20 mouse cellular contexts compared by ENCODE assay signal in the genomic region with DNA sequence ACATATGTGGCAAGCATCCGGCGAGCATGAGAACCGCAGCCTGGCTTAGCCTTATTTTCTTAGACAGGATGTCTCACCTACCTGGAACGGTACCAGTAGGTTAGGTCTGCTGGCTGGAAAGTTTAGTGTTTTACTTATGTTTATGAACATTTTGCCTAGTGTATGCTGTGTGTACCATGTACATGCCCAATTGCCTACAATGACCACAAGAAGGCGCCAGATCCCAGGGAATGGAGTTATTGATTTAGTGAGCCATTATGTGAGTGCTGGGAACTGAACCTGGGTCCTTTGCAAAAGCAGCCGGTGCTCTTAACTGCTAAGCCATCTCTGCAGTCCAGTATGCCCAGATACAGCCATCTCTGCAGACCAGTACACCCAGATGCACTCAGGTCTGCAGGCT. TPM values are rescaled to one million over a fixed set of nuclear protein-coding genes. Genes with fewer than 3 reads are reported as not detected.
DNase-seq lines count a peak whose midpoint lies in the region; ATAC-seq and TF ChIP-seq lines count a peak whose summit lies in the region.
"Had no signal": no experiment of that assay in that cellular context is flagged by ENCODE, and none has a peak within 500 bp of the region (broad histone marks: within the 10 kb centered on the region; RNA-seq: fewer than 3 reads in every experiment).

No protein-coding gene starts in this region.

- no peak overlapping the region for H3K4me2 ChIP-seq in CH12.LX (ENCODE audit: insufficient read depth, low read depth, poor library complexity, severe bottlenecking)
- H3K4me2 ChIP-seq: forebrain, embryonic 12.5 days; heart, embryonic 12.5 days; hindbrain, embryonic 12.5 days; limb, embryonic 12.5 days; liver, embryonic 13.5 days; midbrain, embryonic 12.5 days had no signal

- no peak overlapping the region for H3K4me3 ChIP-seq in layer of hippocampus, adult 2 months
- H3K4me3 ChIP-seq in CH12.LX (replicated peaks in 1 of 3; ENCODE audit: low read depth in 2 of 3, low read length in 2 of 3, poor library complexity in 1 of 3), result no peak overlapping the region
- H3K4me3 ChIP-seq: forebrain, embryonic 12.5 days; heart, embryonic 12.5 days; hindbrain, embryonic 12.5 days; limb, embryonic 12.5 days; liver, embryonic 13.5 days; midbrain, embryonic 12.5 days had no signal

- dilution Hi-C loops in CH12.LX (cut with MboI; ENCODE audit: extremely low pct_ligation_motif_present, extremely low pct_unique_long_range_greater_than_20kb, low sequenced_read_pairs), result no loop called here

- DNase-seq in CD4-positive, CD25-positive, alpha-beta regulatory T cell, adult 2 months (ENCODE audit: low read depth, low spot score), result peak; percentile 24
- no peak for DNase-seq in layer of hippocampus, adult 2 months (ENCODE audit: low spot score in 2 of 2)
- no peak for DNase-seq in layer of hippocampus, postnatal 10 days (ENCODE audit: low spot score in 2 of 2)
- DNase-seq in CH12.LX (ENCODE audit: extremely low read depth) (no peak), ZHBTc4 (ENCODE audit: low read depth, low spot score) (peak; percentile 48)
- no peak for DNase-seq in spleen, postnatal 36 days (ENCODE audit: low spot score in 2 of 2)
- DNase-seq in adrenal gland, postnatal 36 days, result no peak
- DNase-seq: adrenal gland, postnatal 25 days; cerebellum, adult 9-10 months; kidney, adult 2 months; kidney, postnatal 10 days; layer of hippocampus, postnatal 36 days; liver, embryonic 13.5 days had no signal

- H3K9ac ChIP-seq in CH12.LX (ENCODE audit: insufficient read depth, low read depth), result no peak overlapping the region
- H3K9ac ChIP-seq: forebrain, embryonic 12.5 days; heart, embryonic 12.5 days; hindbrain, embryonic 12.5 days; limb, embryonic 12.5 days; liver, embryonic 13.5 days; midbrain, embryonic 12.5 days had no signal

- TF ChIP-seq CTCF in layer of hippocampus, adult 2 months (conservative IDR thresholded peaks at IDR 0.05), result peak; percentile 36
- peak; percentile 13 to 39; a peak in 3 of 4 replicates for TF ChIP-seq CTCF in CH12.LX (conservative IDR thresholded peaks at IDR 0.05 in 1 of 2, IDR thresholded peaks at IDR 0.05 in 1 of 2; ENCODE audit: low read depth in 2 of 2, low read length in 2 of 2)

- no peak for TF ChIP-seq EP300 in CH12.LX (IDR thresholded peaks at IDR 0.05; ENCODE audit: low read length)

- peaks cover 89 to 95% of the 10 kb centered on the region in 2 experiments for H3K36me3 ChIP-seq in CH12.LX (replicated peaks in 1 of 2; ENCODE audit: control insufficient read depth in 1 of 2, insufficient read depth in 1 of 2, low read length in 1 of 2)

- no peaks in the 10 kb centered on the region for H3K4me1 ChIP-seq in CH12.LX (ENCODE audit: control insufficient read depth in 1 of 2, insufficient read depth in 2 of 2)
- H3K4me1 ChIP-seq: forebrain, embryonic 12.5 days; heart, embryonic 12.5 days; hindbrain, embryonic 12.5 days; limb, embryonic 12.5 days; midbrain, embryonic 12.5 days had no signal

- no peak for TF ChIP-seq POLR2A in CH12.LX (IDR thresholded peaks at IDR 0.05; ENCODE audit: low read depth, low read length)

- H3K27ac ChIP-seq in layer of hippocampus, adult 2 months, result no peak overlapping the region
- no peak overlapping the region for H3K27ac ChIP-seq in CH12.LX (ENCODE audit: insufficient read depth, low read depth)
- H3K27ac ChIP-seq: forebrain, embryonic 12.5 days; hindbrain, embryonic 12.5 days; limb, embryonic 12.5 days; liver, embryonic 13.5 days; midbrain, embryonic 12.5 days had no signal

- H3K79me2 ChIP-seq in CH12.LX (replicated peaks; ENCODE audit: control insufficient read depth, extremely low read depth, insufficient read depth, poor library complexity, severe bottlenecking), result no peaks in the 10 kb centered on the region

- ATAC-seq in CD4-positive, CD25-positive, alpha-beta regulatory T cell, adult 4 months, result no peak

- no peaks in the 10 kb centered on the region for H3K27me3 ChIP-seq in CH12.LX (replicated peaks)
- H3K27me3 ChIP-seq: forebrain, embryonic 12.5 days; heart, embryonic 12.5 days; hindbrain, embryonic 12.5 days; limb, embryonic 12.5 days; liver, embryonic 13.5 days; midbrain, embryonic 12.5 days had no signal

- peak; percentile 21 for TF ChIP-seq RAD21 in CH12.LX (IDR thresholded peaks at IDR 0.05; ENCODE audit: low read depth, low read length)

- in situ Hi-C loops in CH12.LX (cut with MboI; ENCODE audit: low pct_ligation_motif_present, low pct_unique_long_range_greater_than_20kb, low sequenced_read_pairs), result no loop called here

- peaks cover 10% of the 10 kb centered on the region for H3K9me3 ChIP-seq in CH12.LX (replicated peaks; ENCODE audit: low read length)
- H3K9me3 ChIP-seq: midbrain, embryonic 12.5 days had no signal

TF ChIP-seq in CH12.LX, 34 proteins besides CTCF, POLR2A, EP300 and RAD21:
- no peak for TF ChIP-seq TBP (conservative IDR thresholded peaks at IDR 0.05; ENCODE audit: low read depth, low read length)
- no peak for TF ChIP-seq MAZ (IDR thresholded peaks at IDR 0.05; ENCODE audit: low read depth, low read length)
- no peak for TF ChIP-seq ZMIZ1 (IDR thresholded peaks at IDR 0.05; ENCODE audit: low read depth, low read length)
- TF ChIP-seq KAT2A (IDR thresholded peaks at IDR 0.05; ENCODE audit: insufficient replicate concordance, low read length), result no peak
- TF ChIP-seq ZNF384 (IDR thresholded peaks at IDR 0.05; ENCODE audit: low read depth, low read length), result no peak
- TF ChIP-seq JUN (IDR thresholded peaks at IDR 0.05; ENCODE audit: insufficient read depth, low read depth, low read length), result no peak
- no peak for TF ChIP-seq HCFC1 (IDR thresholded peaks at IDR 0.05; ENCODE audit: low read depth, low read length)
- no peak for TF ChIP-seq ZKSCAN1 (IDR thresholded peaks at IDR 0.05; ENCODE audit: borderline replicate concordance, low read depth, low read length)
- no peak for TF ChIP-seq NELFE (IDR thresholded peaks at IDR 0.05; ENCODE audit: low read depth, low read length)
- no peak for TF ChIP-seq GABPA (IDR thresholded peaks at IDR 0.05; ENCODE audit: insufficient replicate concordance, low read depth, low read length)
- TF ChIP-seq SMC3 (IDR thresholded peaks at IDR 0.05; ENCODE audit: low read depth, low read length), result no peak
TF ChIP-seq in CH12.LX: peak in this region for 0.

RNA-seq across cellular contexts. Expression of gene Tmed1, which starts 32.3 kb away (rescaled TPM):
- 1 to 10 TPM; 6.4 to 8.2 TPM for polyA plus RNA-seq in CD4-positive, CD25-positive, alpha-beta regulatory T cell, adult 4 months (2017; shearing (Covaris generic))
- total RNA-seq in layer of hippocampus, adult 2 months (2021), result 10 to 100 TPM; 13.5 to 15.5 TPM
- 10 to 100 TPM; 17.7 to 21.2 TPM for total RNA-seq in layer of hippocampus, postnatal 10 days (2021)
- total RNA-seq in CH12.LX (2012; rRNA removed), result 28.4 and 28.8 TPM in 2 replicates
- total RNA-seq in CH12.LX (2014; rRNA removed), result 21.7 and 25.5 TPM in 2 replicates
- 17.1 and 19.8 TPM in 2 replicates for polyA plus RNA-seq in CH12.LX (2012; ENCODE audit: insufficient read length, low read depth)
- 10 to 100 TPM; 30.3 to 39.1 TPM for total RNA-seq in adrenal gland, postnatal 36 days (2021)

RNA-seq across cellular contexts. Expression of gene AB124611, which starts 48.3 kb away (rescaled TPM):
- polyA plus RNA-seq in CD4-positive, CD25-positive, alpha-beta regulatory T cell, adult 4 months (2017; shearing (Covaris generic)), result 10 to 100 TPM; 51.6 to 60.4 TPM
- total RNA-seq in layer of hippocampus, adult 2 months (2021), result under 1 TPM; 0.27 to 0.44 TPM
- under 1 TPM; 0.30 to 0.67 TPM for total RNA-seq in layer of hippocampus, postnatal 10 days (2021)
- total RNA-seq in CH12.LX (2012; rRNA removed), result 0.46 and 0.89 TPM in 2 replicates
- total RNA-seq in CH12.LX (2014; rRNA removed), result 1.5 TPM in 2 replicates
- 2.1 and 2.3 TPM in 2 replicates for polyA plus RNA-seq in CH12.LX (2012; ENCODE audit: insufficient read length, low read depth)
- total RNA-seq in adrenal gland, postnatal 36 days (2021), result 1 to 10 TPM; 1.5 to 2.9 TPM
- total RNA-seq: layer of hippocampus, adult 18-20 months had no signal

RNA-seq across cellular contexts. Expression of gene Dnm2, which starts 53.0 kb away (rescaled TPM):
- 100 to 1,000 TPM in 1 of 2 experiments, 10 to 100 TPM in 1; 97.0 to 119 TPM for polyA plus RNA-seq in CD4-positive, CD25-positive, alpha-beta regulatory T cell, adult 4 months (2017; shearing (Covaris generic))
- 10 to 100 TPM; 58.0 to 69.6 TPM for total RNA-seq in layer of hippocampus, adult 2 months (2021)
- 10 to 100 TPM; 65.2 to 67.7 TPM for total RNA-seq in layer of hippocampus, postnatal 10 days (2021)
- total RNA-seq in CH12.LX (2012; rRNA removed), result 51.7 and 55.4 TPM in 2 replicates
- total RNA-seq in CH12.LX (2014; rRNA removed), result 36.4 and 37.0 TPM in 2 replicates
- 64.3 and 66.0 TPM in 2 replicates for polyA plus RNA-seq in CH12.LX (2012; ENCODE audit: insufficient read length, low read depth)
- 100 to 1,000 TPM in 1 of 2 experiments, 10 to 100 TPM in 1; 99.8 to 102 TPM for total RNA-seq in adrenal gland, postnatal 36 days (2021)

Comparison
In these comparisons a context has a peak if more than half of its experiments do, and no peak if none do; other contexts are left out.
1. DNase-seq: peak in CD4-positive, CD25-positive, alpha-beta regulatory T cell, adult 2 months (single experiment) and ZHBTc4 (single experiment); none in layer of hippocampus, adult 2 months (0 of 2), layer of hippocampus, postnatal 10 days (0 of 2), CH12.LX (single experiment), spleen, postnatal 36 days (0 of 2) and adrenal gland, postnatal 36 days (0 of 2).